Mouse (Mus musculus) embryonic stem cell, embryonic (primary cell): ENCODE measurements at regions not wholly inside any gene's neighbourhood (a gene's known extent, or its start where the extent isn't known, plus 50 kb on each side); places are given as distances from the start of the nearest gene placed in this dataset.

Source experiments
- CTCF ChIA-PET, 4 experiments: fragments of 300-600 bp in 2 of 4; fragments of 350-600 bp in 2 of 4; sonication (Branson Sonifier 250); formaldehyde crosslinking; loops; one replicate each; lab custom pipeline; 2022; ENCODE audit warnings: inconsistent platforms in 2 of 4; lab: Charles Lee
- POLR2A ChIA-PET, 4 experiments: fragments of 300-600 bp in 2 of 4; fragments of 350-600 bp in 2 of 4; sonication (Branson Sonifier 250); formaldehyde crosslinking; loops; one replicate each; lab custom pipeline; 2022; ENCODE audit warnings: antibody characterized with exemption in 4 of 4, inconsistent platforms in 1 of 4; lab: Charles Lee

DNA sequence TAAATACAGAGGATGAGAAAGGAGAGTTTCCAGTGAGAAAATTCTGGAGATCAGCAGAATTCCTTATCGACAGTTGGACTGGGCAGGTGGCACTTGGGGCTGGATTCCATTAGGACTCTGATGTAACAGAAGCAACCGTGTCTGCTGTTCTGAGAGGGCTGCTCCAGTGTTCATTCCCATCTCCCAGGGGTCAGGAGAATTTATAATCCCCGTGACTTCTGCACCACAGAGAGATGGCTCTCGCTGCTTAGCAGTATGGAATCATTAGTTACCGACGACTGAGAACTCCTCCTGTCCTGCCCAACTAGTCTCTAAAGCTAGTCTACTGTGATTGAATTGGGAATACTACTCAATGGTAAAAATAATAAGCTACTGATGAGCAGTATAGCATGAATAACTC is 107.7 kb upstream of the Ednrb start:
- ChIA-PET POLR2A (no interaction called here), CTCF (no interaction called here)

DNA sequence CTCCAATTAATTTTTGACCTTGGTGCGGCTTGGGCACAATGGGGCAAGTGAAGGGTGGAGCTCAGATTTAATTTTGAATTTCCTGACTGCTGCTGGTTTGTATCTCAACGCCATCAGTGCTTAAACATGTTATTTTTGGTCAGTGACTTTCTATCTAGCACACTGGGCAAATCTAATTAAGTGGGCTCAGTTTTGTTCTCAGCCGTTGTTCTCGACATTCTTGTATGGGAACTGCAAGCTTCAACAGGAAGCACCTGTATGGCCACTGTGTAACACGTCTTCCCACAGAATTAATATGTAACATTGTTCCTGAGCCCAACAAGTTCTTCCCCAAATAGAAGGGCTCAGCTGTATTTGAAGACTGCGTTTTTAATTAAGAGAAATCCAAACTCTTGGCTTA is 105.7 kb upstream of the Ednrb start:
- POLR2A ChIA-PET, result no interaction called here
- CTCF ChIA-PET, result no interaction called here

DNA sequence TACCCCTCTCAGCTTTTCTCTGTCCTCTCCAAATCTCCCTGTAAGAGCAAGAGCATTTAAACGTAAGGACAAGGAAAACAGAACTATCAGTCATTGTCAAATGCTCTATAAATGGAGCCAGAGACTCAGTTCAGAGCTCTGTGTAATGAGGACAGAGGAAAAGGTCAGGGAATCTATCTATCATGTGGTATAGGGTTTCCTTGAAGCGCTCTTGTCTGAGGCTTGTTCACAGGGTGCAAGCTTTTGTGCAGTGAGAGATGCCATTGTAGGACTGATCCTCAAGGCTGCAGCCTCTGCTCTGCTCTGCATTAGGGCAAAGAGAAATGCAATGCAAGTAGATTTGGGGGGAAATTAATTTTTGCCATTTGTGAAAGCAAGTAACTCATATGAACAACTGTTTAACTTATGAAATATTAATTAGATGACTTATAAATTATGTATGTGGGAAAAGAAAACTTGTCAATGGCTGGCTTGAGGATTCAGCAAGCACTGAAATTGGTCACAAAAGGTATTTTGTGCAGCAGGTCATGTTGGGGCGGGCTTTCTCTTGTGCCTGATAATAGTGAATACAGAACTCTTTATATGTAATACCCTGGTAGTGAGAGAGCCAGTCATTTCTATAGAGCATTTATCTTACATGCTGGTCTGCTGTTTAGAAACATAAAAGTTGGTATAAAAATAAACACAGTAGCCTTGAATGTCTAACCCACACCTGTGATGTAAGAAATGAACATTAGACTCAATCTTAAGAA is 104.0 kb upstream of the Ednrb start:
- ChIA-PET POLR2A (interaction anchor here in 1 of 4 experiments (0.5 to 0.6 kb wide), 2 partner anchors 15 to 16 kb away, joined by 3 read pairs; no protein-coding TSS in a partner anchor), CTCF (no interaction called here)

DNA sequence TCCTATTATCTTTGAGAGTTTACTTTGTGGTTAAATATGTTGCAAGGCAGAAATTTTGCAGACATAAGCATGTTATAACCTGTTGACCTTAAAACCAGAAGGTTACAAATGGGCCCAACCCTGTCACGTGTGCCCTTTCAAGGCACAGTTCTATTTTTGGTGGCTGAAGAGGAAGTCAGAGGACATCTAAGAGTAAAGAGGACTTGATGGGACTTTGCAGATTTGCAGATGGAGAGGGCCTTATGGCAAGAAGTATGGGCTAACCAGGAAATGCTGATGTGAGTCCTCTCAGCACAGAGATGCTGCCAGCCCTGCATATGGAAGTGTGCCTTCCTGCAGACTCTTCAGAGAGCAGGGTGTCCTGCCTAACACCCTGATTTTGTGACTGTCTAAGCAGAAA is 101.6 kb upstream of the Ednrb start:
- ChIA-PET CTCF (no interaction called here), POLR2A (no interaction called here)

DNA sequence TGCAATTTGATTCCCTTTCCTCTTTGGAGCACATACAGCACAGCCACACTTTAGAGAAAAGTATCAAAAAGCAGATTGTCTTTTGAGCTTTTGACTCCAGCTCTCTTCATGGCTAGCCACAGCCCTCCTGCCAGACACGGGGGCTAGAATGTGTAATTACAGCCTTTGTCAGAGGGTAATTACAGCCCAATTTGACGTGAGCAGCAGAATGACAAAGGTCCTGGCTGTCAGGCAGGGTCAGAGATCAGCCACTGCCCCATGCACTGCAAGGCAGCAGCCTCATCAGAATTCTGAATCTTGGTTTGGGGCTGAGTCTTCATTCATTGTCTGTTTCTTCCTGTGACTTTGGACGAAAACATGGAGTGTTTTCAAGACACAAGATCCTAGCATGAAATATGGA is 95.7 kb upstream of the Ednrb start:
- ChIA-PET CTCF (interaction anchor here in 1 of 4 experiments (0.6 kb wide), 1 partner anchor 78 kb away, joined by 3 read pairs; no protein-coding TSS in a partner anchor), POLR2A (interaction anchor here in 1 of 4 experiments (0.6 to 0.7 kb wide), 2 partner anchors 11 to 37 kb away, joined by 4 read pairs; no protein-coding TSS in a partner anchor)

DNA sequence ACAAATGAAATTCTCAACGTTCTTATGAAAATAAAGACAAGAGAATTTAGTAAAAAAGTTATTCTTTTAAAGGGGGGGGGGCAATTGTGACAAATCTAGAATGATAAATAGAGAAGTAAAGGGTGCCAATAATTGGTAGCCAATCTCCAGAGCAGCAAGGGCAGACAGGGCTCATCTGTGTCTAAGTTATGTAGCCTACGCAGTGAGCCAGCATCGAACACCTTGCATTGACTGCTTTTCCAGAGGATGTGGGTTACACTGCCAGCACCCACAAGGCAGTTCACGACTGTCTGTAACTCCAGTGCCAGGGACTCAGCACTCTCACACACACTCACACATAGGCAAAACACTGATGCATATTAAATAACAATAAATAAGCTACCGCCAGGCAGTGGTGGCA is 94.7 kb upstream of the Ednrb start:
- POLR2A ChIA-PET, result no interaction called here

DNA sequence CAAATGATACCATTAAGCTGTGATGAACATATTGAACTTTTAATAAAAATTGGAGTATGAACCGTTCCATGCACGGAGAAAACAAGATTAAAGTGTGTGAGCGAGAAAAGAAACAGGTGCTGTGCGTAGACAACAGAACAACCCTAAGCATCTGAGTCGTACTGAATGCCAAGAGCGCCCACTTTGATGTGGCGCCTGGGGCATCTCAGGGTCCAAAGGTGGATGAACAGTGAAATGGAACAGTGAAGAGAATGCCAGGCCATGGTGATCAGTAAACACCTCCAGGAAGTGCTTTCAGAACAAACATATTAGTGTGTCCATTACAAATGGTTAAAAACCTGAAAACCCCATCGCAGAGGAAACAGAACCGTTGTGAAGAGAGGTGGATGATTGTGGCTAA is 94.0 kb upstream of the Ednrb start:
- CTCF ChIA-PET, result no interaction called here
- POLR2A ChIA-PET, result no interaction called here

More for the DNA sequence above, 94.7 kb upstream of the Ednrb start:
- CTCF ChIA-PET, result no interaction called here

DNA sequence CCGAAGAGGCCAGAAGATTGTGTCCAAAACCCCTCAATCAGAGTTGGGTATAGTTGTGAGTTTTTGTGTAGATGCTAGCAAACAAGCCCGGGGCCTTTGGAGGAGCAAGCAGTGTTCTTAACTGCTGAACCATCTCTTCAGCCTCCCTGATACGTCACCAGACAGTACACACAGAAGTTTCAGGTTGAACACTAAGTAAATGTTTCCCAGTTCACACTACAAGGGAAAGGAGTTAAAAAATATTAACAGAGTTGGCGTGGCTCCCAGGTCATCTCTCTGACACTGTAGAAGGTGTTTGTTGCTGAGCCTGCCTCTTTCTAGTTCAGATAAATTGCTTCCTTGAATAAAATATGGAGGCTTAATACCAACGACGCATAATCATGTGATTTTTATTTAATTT is 93.5 kb upstream of the Ednrb start:
- ChIA-PET CTCF (no interaction called here), POLR2A (no interaction called here)

DNA sequence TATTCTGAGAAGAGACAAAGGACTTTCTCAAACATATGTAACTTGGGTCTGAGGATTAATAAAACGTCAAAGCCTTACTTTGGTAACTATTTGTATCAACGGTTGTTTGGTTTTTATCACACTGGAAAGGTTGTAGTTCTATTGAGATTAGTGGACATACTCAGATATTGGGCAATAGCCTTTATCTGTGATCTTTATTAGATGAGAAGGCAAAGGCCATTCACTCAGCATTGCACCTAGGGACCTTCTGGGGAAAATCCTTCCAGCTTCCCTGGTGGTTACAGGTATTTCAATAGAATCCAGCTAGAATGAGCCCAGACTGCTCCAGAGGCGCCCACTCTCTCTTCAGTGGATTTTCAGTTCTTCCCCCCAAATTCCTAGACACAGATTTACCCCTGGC is 89.6 kb upstream of the Ednrb start:
- POLR2A ChIA-PET, result no interaction called here
- CTCF ChIA-PET, result no interaction called here

DNA sequence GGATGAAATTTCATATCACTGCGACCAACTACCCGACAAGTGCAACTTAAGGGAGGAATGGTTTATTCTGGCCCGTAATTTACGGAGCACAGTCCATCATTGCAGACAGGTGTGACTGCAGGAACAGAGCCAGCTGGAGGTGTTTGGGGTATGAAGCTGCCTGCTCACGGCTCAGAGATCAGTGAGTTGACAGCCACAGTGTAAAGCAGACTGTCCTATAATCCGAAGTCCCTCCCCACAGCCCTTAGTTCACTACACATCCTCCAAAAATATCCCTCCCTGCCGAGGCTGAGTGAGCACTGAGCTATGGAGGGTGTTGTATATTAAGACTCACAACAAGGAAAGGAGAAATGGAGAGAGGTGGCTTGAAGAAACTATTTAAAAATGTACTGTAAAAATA is 88.0 kb upstream of the Ednrb start:
- POLR2A ChIA-PET, result interaction anchor here in 1 of 4 experiments (0.7 kb wide), 1 partner anchor 16 kb away, joined by 3 read pairs; no protein-coding TSS in a partner anchor
- CTCF ChIA-PET, result no interaction called here

DNA sequence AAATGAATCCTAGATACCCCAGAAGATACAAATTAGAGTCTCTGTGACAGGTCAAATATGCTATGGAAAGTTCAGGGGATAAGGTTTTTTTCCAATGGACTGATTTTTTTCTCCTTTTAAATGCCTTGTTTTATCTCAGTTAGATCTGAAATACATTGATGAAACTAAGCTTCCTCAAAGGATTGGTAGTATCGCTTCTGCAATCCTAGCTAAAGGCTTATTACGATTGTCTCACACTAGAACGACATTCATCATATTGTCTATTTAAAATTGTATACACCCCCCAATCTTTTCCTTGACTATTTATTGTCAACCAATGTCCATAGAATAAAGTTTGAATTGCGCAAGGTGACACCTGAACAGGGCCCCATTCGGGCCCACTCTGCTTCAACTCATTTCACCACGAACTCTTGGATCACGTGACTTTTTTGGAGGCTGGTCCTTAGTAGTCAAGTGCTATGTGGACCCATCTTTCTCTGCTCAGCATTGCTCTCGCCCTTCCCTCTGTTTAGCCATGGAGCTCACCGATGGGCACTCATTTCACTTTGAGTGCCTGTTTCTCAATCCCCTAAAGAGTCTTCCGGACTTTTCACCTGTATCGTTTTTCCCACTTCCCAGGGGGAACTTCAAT is 85.6 kb upstream of the Ednrb start:
- CTCF ChIA-PET, result no interaction called here
- POLR2A ChIA-PET, result no interaction called here

DNA sequence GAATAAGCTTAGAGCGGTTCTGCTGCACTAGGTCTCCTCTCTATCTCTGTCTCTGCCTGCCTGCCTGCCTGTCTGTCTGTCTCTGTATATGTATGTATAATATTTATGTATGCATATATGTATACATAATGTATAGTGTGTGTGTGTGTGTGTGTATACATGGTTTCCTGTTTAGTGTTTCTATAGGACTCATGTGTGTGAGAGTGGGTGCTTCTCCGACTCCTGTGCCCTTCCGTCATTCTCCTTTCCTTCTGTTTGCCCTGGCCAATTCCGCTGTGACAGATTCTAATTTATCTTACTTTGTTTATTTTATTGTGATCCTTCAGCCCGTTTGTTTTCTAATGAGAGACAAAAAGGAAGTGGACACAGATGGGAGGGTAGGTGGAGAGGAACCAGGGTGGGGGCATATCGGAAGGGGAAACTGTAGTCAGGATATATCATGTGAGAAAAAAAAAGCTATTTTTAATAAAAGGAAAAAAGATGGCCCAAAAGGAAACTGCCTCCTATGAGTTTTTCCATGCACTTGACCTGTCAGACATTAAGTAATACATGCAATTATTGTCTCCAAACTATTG is 85.0 kb upstream of the Ednrb start:
- ChIA-PET CTCF (no interaction called here), POLR2A (no interaction called here)

DNA sequence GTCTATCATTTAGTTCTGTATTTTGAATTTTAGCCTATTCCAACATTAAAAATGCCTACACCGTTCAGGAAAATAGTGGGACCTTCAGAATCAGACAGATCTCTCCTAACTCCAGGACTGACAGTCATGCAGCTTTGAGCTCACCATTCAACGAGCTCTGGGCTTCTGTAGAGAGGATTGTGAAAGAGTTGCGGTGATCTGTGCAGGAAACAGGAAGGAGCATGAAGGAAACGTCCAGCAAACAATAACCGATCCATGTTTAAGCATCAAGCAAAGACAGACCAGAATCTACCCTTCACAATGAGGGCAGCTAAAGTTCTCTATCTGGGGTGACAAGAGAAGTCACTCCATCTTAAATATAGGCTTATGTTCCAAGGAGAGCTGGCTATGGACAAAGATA is 76.0 kb upstream of the Ednrb start:
- POLR2A ChIA-PET, result no interaction called here
- CTCF ChIA-PET, result no interaction called here

DNA sequence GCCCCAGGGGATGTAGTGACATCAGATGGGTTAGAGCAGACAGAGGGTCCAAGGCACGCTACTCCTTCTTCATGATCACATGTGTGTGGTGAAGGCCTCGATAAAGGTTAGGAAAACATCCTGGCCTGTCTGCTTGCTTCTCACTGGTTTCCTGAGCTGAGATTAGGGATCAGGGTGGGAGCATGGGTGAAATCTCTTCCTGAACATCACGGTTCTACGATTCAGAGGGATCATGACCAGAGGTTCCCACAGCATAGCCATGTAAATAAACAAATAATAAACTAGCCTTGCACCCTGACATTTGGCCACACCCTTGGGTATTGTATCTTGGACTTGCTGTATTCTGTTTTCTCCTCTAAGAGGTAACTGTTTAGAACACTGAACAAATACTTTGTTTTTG is 75.2 kb upstream of the Ednrb start:
- ChIA-PET CTCF (interaction anchor here in 1 of 4 experiments (0.6 kb wide), 1 partner anchor 31 kb away, joined by 3 read pairs; no protein-coding TSS in a partner anchor), POLR2A (no interaction called here)

DNA sequence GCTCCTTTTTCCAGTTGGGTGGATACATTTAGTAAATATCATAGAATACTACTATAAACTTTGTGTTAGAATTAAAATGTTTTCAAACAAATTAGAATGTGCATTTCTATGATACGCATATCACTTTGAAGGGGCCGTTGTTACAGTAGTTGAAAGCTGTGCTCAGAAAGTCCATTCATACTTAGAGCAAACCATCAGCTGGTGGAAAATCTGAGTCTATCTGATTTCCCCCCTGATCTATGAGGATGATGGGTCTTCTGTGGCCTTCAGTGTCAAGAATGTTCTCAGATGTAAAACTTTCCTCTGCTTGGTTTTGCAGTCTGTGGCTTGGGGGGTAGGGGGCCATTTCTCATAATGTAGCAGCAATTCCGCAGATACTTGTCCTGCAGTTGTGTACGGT is 69.3 kb upstream of the Ednrb start:
- ChIA-PET CTCF (no interaction called here), POLR2A (no interaction called here)

DNA sequence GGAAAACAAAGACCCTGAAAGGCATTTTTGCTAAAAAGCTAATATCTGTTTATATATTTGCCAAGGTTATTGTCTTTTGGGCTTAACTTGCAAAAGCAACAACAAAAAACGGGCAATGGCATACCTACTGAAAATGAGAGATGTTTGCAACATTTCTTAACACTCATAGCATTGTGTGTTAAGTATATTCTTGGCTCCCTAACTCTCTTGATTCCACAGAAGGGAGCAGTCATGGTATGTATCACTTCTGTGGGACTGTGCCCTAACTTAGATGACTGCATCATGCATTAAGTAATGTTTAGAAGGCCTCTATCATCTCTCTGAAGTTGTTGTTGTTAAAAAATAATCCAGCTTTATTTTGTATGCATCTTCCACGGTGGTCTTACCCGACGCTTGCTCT is 67.5 kb upstream of the Ednrb start:
- CTCF ChIA-PET, result no interaction called here
- POLR2A ChIA-PET, result no interaction called here

DNA sequence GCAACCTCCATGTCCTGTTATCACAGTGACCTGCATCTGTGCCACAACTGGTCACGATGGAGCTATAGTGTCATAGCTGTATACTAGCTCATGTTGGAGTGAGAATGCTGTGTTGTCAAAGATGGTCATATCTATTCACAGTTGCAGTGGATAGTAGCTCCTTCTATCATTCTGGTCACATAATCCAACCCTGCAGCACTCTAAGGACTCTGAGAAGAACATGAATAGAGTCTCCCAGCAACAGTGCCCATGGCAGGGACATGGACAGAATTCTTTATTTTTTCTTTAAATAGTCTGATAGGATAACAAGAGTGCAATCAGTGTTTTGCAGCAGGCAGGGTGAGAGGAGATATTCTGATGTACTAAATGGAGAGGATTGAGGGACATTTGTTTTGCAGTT is 67.1 kb upstream of the Ednrb start:
- CTCF ChIA-PET, result no interaction called here
- POLR2A ChIA-PET, result no interaction called here

DNA sequence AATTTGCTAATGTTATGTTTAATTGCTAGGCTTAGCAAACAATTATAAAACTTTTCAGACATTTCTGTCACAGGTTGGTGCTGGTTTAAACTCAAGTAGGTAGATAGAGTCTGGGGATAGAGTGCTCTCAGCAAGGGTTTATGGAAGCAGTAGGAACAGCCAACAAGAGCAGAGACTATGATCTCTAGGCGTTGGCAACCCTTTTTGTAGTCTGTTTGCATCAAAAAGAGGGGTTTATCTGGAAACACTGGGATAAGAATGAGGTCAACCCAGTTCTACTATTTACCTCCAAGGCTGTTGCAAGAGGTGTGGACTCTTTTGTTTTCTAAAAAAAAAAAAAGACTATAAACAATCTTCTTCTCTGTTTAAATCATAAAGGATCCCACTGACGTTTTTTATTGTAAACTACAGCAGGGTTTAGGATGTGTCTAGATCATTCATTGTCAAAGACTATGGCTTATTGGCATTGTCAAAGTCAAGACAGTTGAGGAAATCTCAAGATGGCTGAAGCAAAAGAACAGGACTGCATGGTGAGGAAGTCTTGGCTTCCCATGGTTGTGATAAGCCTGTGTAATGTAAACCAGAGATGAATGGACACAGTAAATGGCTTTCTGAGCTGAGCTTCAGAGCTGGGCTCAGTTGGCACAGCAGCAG is 62.3 kb upstream of the Ednrb start:
- ChIA-PET POLR2A (interaction anchor here in 1 of 4 experiments (0.5 kb wide), 1 partner anchor 8 kb away, joined by 6 read pairs; no protein-coding TSS in a partner anchor), CTCF (no interaction called here)

DNA sequence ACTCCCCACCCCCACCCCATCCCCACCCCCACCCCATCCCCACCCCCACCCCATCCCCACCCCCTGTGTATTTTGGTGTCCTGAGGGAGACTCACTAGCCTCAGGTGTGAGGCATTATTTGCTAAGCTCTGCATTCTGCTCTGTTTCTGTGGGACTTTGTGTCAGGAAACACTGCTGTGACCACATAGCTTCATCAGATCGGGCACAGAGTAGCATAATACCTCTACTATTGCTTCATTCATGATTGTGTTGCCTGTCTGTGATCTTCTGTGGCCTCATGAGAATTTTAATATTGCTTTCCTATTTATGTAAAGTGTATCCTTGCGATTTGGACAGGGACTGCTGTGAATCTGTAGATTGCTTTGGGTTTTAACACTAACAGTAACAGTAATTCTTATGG is 56.6 kb upstream of the Ednrb start:
- POLR2A ChIA-PET, result interaction anchor here in 1 of 4 experiments (0.6 to 1.2 kb wide), 3 partner anchors 15 to 344 kb away, joined by 3 to 5 read pairs (median 4); no protein-coding TSS in a partner anchor

More for the DNA sequence above, 56.6 kb upstream of the Ednrb start:
- CTCF ChIA-PET, result no interaction called here
